Mouse (Mus musculus): Measurements from ENCODE around the gene Map1a. TPM values are rescaled to one million over a fixed set of nuclear protein-coding genes. Genes with fewer than 3 reads are reported as not detected.

The Map1a gene
- total RNA-seq, 2 experiments from 2014 or later: 6.5 to 7.6 TPM

DNA sequence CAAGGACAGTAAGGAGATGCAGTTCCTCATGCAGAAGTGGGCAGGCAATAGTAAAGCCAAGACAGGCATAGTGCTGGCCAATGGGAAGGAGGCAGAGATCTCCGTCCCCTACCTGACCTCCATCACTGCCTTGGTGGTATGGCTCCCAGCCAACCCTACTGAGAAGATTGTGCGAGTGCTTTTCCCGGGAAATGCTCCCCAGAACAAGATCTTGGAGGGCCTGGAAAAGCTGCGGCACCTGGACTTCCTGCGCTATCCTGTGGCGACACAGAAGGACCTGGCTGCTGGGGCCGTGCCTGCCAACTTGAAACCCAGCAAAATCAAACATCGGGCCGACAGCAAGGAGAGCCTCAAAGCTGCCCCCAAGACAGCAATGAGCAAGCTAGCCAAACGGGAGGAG is 10.6 kb downstream of the Map1a start:
- no peak for DNase-seq (ENCODE audit: low spot score in 2 of 2)

DNA sequence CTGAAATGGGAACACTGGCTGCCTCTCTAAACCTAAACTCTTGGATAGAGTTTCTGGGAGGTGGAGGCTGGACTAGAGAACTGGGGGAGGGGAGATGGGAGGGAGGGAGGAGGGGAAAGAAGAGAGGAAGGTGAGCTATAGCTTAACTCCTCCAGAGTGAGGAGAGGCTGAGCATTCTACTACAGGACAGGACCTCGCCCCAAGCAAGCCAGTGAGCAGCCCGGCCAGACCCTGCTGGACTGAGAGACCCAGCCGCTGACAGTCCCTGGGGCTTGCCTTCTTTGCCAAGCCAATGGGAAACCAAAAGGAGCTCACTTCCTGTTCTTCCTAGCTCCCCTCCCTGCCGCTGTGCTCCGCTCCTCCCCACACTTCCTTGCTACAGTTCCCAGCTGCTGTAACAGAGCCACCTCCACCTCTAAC is 19.6 kb downstream of the Map1a start:
- DNase-seq (ENCODE audit: low spot score in 2 of 2): no peak

DNA sequence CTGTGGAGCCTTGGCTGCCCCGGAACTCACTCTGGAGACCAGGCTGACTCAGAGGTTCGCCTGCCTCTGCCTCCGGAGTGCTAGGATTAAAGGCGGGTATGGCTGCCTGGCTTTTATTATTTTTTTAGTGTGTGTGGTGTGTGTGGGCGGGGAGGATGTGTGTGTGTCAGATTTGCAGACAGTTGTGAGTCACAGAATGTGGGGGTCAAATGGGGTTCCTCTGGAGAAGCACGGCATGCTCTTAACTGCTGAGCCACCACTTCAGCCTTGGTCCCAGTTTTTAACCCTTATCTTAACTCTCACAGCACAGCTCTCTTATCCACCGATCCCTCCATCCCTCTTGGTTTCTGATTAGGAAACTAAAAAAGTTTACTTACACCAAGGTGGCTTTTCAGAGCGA is 26.9 kb downstream of the Map1a start:
- DNase-seq (ENCODE audit: low spot score in 2 of 2): no peak

DNA sequence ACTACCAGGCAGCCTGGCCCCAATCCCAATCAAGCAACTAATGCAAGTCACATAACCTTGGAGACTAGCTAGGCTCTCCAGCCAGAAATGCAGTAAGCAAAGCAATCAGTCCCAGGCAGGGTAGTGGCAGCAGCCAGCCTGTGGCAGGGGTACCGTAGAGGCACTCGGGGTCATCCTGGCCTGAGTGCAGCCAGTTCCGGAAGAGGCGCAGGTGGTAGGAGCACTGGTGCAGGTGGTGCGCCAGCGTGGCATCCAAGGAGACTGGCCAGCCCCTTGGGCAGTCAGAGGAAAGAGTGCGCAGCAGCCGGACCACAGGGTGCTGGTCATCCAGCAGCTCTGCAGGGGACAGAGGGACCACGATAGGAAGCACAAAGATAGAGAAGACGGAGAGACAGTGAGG is 33.6 kb downstream of the Map1a start:
- DNase-seq (ENCODE audit: low spot score in 2 of 2): no peak

DNA sequence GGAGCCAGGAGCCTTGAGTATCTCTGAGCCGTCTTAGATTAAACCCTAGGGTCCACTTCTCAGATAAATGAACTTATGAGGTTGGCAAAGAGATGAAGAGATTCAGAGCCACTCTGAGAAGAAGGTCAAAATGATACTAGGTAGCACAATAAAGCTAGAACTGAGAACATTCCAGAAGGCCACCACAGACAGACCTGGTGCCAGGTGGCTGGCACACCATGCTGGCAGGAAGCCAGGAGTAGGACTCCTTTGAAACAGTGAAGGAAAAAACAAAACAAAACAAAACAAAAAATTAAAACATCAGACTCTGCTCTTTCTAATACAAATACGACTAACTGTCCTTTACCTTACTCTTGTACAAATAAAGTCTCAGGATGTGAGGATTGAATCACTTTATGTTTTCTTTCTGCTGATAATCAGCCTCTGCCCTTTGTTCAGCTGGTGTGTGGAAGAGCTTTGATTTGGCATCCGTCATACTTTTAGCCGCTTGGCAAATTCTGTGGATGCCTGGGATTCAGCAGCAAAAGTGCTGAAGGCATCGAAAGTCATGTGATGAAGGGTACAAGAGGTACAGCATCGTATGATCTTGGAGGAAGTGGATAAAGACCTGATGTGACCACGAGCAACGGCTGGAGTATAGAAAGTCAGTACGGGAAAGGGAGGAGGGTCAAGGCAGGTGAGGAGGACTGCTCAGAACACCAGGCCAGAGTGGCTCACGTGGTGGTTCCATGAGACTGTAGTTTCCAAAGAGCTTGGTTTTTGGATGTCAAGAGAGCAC is 34.5 kb downstream of the Map1a start:
- DNase-seq (ENCODE audit: low spot score in 2 of 2): no peak

DNA sequence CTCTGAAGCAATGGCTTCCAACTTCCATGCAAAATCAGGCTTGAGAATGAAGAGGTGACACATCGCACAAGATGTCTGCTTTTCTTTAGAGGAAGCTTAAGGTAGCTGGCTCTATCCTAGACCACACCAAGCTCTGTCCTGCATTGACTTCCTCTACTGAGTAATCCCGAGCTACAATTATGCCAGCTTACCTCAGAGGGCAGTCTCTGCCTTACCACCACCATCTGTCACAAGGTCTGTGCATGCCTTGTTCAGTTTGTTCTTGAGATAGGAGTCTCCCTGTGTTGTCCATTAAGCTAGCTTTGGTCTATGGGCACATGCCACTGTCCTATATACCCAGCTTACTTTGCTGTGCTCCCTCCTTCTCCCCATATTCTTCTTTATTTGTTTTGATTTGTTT is 40.1 kb downstream of the Map1a start:
- no peak for DNase-seq (ENCODE audit: low spot score in 2 of 2)

DNA sequence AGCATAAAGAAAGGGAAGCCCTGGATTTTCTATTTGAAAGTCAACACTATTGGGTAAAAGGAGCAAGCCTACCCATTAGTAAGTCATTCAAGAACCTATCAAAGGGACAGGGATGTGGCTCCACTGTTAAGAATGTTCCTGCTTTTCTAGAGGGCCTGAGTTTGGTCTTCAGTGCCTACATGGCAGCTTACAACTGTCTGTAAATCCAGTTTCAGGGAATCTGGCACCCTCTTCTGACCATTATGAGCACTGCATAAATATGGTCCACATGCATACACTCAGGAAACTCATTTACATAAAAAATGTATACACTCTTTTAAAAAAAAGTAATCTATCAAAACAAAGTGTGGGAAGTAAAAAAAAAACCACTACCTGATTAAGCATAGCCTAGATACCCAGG is 49.7 kb downstream of the Map1a start:
- DNase-seq (ENCODE audit: low spot score in 2 of 2): no peak

DNA sequence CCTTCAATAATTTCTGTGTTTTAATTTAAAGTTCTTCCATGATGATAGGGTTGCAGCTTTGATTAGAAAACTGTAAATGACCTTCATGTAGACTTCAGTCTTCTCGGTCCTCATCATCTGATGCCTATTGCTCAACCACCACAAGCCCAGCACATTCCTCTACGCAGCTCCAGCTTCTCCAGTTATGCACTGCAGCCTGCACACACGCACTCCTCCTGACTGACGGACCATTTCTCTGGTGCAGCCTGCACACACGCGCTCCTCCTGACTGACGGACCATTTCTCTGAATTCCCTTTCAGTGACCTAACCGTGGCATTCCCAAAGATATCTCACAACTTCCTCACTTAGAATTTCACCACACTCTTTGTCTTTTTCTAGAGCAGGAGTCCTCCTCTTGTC is 63.8 kb downstream of the Map1a start:
- DNase-seq (ENCODE audit: low spot score in 2 of 2): no peak

DNA sequence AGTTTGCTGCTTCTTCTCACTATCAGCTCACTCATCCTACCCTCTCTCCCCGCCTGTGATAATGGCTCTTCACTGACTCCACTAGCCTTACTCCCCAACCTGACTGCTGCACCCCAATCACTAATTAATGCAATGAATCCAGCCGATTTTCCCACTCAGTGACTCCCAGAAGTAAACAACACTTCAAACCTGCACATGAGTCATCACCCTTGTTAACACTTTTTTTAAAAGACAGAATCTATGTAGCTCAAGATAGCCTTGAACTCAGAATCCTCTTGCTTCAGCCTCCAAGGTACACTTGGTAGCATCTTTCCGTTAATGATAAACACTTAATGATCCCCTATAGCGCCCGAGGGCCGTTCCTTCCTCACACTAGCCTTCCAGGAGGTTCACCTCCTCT is 65.0 kb downstream of the Map1a start:
- no peak for DNase-seq (ENCODE audit: low spot score in 2 of 2)

DNA sequence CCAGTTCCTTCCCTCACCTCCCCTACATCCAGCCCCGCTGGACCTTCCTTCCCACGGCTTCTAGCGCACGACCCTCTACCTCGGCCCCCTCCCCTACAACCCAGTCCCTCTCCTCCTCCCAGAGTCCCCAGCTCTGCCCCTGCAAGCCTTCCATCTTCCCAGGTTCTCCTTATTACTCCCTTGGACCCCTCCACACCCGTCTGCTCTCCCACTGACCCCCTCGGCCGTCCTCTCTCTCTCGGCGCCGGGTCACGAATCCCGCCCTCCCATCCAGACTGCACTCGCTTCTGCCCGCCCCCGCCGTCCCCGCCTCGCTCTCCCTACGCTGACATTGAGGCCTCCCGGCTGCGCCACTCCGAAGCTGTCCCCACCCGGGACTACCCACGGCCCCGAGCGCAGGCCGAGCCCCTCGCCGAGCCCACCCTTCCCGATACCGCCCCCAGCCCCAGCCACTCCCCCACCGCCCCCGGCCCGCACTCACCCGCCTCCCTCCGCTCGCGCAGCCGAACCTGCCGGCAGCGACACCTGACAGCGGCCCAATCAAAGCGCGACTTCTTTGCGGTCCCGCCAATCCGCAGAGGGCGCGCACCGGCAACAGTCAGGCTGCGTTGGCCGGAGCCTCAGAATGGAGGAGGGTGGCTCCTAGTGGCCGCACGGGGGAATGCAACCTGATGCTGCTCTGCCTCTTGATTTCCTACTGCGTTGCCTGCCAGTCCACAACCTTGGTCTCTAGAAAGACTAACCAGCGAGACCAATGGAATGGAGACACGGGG is 65.6 kb downstream of the Map1a start, which contains the start of gene Ppip5k1:
TSS of gene Ppip5k1 (minus strand) at position 577 of the 773 bp plus-strand sequence.
- peak; percentile 95 to 96 for DNase-seq (ENCODE audit: low spot score in 2 of 2)

DNA sequence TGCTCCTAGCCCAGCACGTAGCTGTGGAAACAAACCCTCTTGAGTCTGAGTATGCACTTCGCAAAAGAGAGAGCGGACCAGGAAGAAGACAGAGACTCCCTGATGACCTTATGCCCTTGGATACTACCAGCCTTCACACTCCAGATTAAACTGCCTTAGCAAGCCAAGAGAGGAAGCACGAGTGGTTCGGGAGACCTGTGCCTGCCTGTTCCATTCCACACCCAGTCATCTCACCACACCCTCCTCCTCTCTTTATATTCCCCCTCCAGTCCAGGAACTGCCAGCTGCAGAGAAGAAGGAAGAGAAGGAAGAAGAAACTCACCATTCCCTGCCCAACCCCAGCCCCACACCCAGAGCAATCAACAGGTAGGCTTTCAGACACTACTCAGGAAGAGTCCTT is 68.1 kb downstream of the Map1a start, which contains the start of gene Ckmt1:
TSS of gene Ckmt1 (plus strand) at position 221 of the 400 bp plus-strand sequence.
- DNase-seq (ENCODE audit: low spot score in 2 of 2): no peak

DNA sequence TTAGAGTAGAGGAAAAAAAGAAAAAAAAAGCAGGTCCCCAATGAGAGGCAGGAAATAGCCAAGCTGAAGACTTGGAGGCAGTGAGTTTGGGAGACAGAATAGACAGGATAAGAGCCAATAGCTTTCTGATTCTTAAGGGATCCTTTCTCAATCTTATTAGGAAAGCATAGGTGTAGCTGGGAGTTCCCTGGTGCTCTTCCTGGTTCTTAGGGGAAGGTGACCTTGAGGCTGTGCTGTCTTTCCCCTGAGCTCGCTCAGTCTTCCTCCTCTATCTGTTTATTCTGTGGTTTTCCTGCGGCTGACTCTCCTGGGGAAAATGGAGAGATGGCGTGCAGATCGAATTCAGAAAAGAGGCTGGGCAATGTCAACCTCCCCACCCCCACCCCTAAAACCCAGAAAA is 68.6 kb downstream of the Map1a start:
- no peak for DNase-seq (ENCODE audit: low spot score in 2 of 2)

DNA sequence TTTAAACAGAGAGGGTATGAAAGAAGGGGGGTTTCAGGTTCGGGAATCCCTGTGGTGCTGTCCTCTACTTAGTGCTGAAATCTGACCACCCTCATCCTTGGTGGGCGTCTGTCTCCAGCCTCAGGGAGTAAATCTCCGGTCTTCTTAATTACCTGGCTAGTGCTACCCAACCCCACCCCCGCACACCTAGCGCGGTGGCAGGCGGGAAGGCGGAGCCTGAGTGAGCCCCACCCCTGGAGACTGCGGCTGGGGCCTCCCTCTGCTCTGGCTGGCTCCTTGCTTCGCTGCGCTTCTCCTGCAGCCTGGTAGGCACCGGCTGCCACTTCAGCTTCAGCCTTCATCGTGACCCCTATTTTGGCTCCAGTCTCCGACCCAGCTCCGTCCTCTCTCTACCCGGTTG is 69.0 kb downstream of the Map1a start:
- DNase-seq (ENCODE audit: low spot score in 2 of 2): peak; percentile 31 to 33

DNA sequence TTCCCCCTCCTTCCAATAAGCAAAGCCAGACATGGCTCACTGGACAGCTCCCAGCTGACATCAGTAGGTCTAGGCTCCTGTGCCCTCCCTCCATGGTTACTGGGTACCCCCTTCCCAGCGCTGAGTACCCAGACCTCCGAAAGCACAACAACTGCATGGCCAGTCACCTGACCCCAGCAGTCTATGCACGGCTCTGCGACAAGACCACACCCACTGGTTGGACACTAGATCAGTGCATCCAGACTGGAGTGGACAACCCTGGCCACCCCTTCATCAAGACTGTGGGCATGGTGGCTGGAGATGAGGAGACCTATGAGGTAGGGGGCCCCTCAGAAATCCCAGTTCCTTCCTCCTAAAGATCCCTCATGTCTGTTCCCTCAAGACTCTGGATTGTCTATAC is 70.1 kb downstream of the Map1a start:
- no peak for DNase-seq (ENCODE audit: low spot score in 2 of 2)

Other genes starting within 250 kb of the Map1a start
- not detected for gene Tgm5, start 203.8 kb upstream of the Map1a start, total RNA-seq (2021)
- not detected for gene Tgm7, start 179.8 kb upstream of the Map1a start, total RNA-seq (2021)
- gene Adal, start 149.2 kb upstream of the Map1a start, total RNA-seq (2021): 10 to 100 TPM; 16.1 to 19.3 TPM
- gene Lcmt2, start 148.9 kb upstream of the Map1a start, total RNA-seq (2021): 1 to 10 TPM; 8.5 to 9.2 TPM
- 10 to 100 TPM; 44.7 to 45.0 TPM for gene Tubgcp4, start 118.9 kb upstream of the Map1a start, total RNA-seq (2021)
- gene Zscan29, start 118.5 kb upstream of the Map1a start, total RNA-seq (2021): 10 to 100 TPM; 16.4 to 19.8 TPM
- 10 to 100 TPM; 61.6 to 69.8 TPM for gene Trp53bp1, start 18.2 kb upstream of the Map1a start, total RNA-seq (2021)
- gene Ppip5k1, start 65.8 kb downstream of the Map1a start, total RNA-seq (2021): 10 to 100 TPM; 49.3 to 80.6 TPM
- 10 to 100 TPM in 1 of 2 experiments, 1 to 10 TPM in 1; 6.9 to 12.0 TPM for gene Ckmt1, start 68.1 kb downstream of the Map1a start, total RNA-seq (2021)
- gene Strc, start 97.6 kb downstream of the Map1a start, total RNA-seq (2021): under 1 TPM; 0.03 to 0.22 TPM
- gene Pdia3, start 124.2 kb downstream of the Map1a start, total RNA-seq (2021): 100 to 1,000 TPM; 355 to 437 TPM
- gene Catsper2, start 124.2 kb downstream of the Map1a start, total RNA-seq (2021): 1 to 10 TPM; 2.2 to 2.6 TPM
- gene Ell3, start 154.7 kb downstream of the Map1a start, total RNA-seq (2021): under 1 TPM; 0.17 to 0.35 TPM
- 100 to 1,000 TPM; 363 to 372 TPM for gene Serf2, start 159.6 kb downstream of the Map1a start, total RNA-seq (2021)
- gene Hypk, start 163.7 kb downstream of the Map1a start, total RNA-seq (2021): 10 to 100 TPM; 20.9 to 43.7 TPM
- gene Serinc4, start 167.2 kb downstream of the Map1a start, total RNA-seq (2021): under 1 TPM in 1 of 2 experiments, not detected in 1; 0.19 TPM
- 10 to 100 TPM; 39.8 to 45.1 TPM for gene Mfap1b, start 184.5 kb downstream of the Map1a start, total RNA-seq (2021)
- 10 to 100 TPM; 32.0 to 34.5 TPM for gene Mfap1a, start 217.1 kb downstream of the Map1a start, total RNA-seq (2021)
- 1 to 10 TPM; 2.3 to 2.8 TPM for gene Wdr76, start 217.1 kb downstream of the Map1a start, total RNA-seq (2021)

Data from adrenal gland, adult 18-20 months (tissue).